Mouse (Mus musculus) left cerebral cortex, adult 2 months (tissue): ENCODE results near the gene Vegfb. TPM values are rescaled to one million over a fixed set of nuclear protein-coding genes. Genes with fewer than 3 reads are reported as not detected.
A peak's percentile ranks its signal among the peaks of the same experiment; 100 is the strongest.

Source experiments
- DNase-seq, 2 experiments: peaks; one replicate each; pipeline ENCODE4 v3.0.0; 2021 to 2022; ENCODE audit warnings: low spot score in 2 of 2, mixed read lengths in 1 of 2; ENCODE audit errors: extremely low spot score in 1 of 2
- H3K27ac ChIP-seq: fragments of 200-600 bp; 2 replicates; pipeline ENCODE4 v1.8.1; 2022
- H3K4me3 ChIP-seq: fragments of 200-600 bp; 2 replicates; pipeline ENCODE4 v1.8.1; 2022
- CTCF ChIP-seq: fragments of 200-600 bp; IDR thresholded peaks from 2 replicates; pipeline ENCODE4 v1.8.1; 2022; ENCODE audit warnings: antibody characterized with exemption, mild to moderate bottlenecking, moderate library complexity
- intact Hi-C: fragments of 180-260 bp; cut with DNase I; formaldehyde crosslinking; loops from one replicate; pipeline ENCODE4 v1.15.1; 2025
- long read RNA-seq, 2 experiments: library from polyadenylated mRNA; stranded (forward); transcript quantifications; one replicate each; pipeline ENCODE4 v2.0.0; 2021; ENCODE audit warnings: borderline mapping rate in 2 of 2
- total RNA-seq, 2 experiments: library from RNA; stranded (reverse); gene quantifications; 2 replicates each; pipeline ENCODE4 v1.2.3; 2021

Vegfb gene
- total RNA-seq, result 100 to 1,000 TPM in 1 of 2 experiments, 10 to 100 TPM in 1; 89.4 to 101 TPM
- long read RNA-seq, experiment 1, transcript Vegfb-201 (7 exons, 1,281 nt), result major isoform, 22 of 49 reads
- long read RNA-seq, experiment 1, transcript Vegfb-202 (7 exons, 1,158 nt), result minor isoform, 16 of 49 reads
- long read RNA-seq, experiment 1, partial matches to known transcripts, result 2 of 49 reads
- long read RNA-seq, experiment 1, other reads (novel, unspliced or antisense), result 9 of 49 reads
- long read RNA-seq, experiment 2, transcript Vegfb-201 (7 exons, 1,281 nt), result major isoform, 26 of 61 reads
- long read RNA-seq, experiment 2, transcript Vegfb-202 (7 exons, 1,158 nt), result minor isoform, 18 of 61 reads
- long read RNA-seq, experiment 2, partial matches to known transcripts, result 6 of 61 reads
- long read RNA-seq, experiment 2, other reads (novel, unspliced or antisense), result 11 of 61 reads

GRCm38 (mm10) chr19:6987061-6987903 lies at the start of gene Vegfb:
TSS of gene Vegfb (minus strand) at chr19:6987651.
- no peak for TF ChIP-seq CTCF
- intact Hi-C loops, result no loop called here
- peak within 1 kb of the TSS; percentile 97 for H3K27ac ChIP-seq
- H3K4me3 ChIP-seq, result peak within 1 kb of the TSS; percentile 78
- peak; percentile 62 to 65 for DNase-seq

GRCm38 (mm10) chr19:7034006-7034405 lies 46.6 kb upstream of the Vegfb start:
- H3K27ac ChIP-seq, result no peak overlapping the region
- DNase-seq, result no peak
- no peak; the same call in 1 of the 2 replicates for TF ChIP-seq CTCF
- intact Hi-C loops, result no loop called here
- H3K4me3 ChIP-seq, result no peak overlapping the region

- DNase-seq, result peak; percentile 30 to 63
- Histone ChIP-seq H3K4me3 (no peak overlapping the region), H3K27ac (peak overlapping the region; percentile 40)
- TF ChIP-seq CTCF, result no peak
- intact Hi-C loops, result no loop called here
Measured at GRCm38 (mm10) chr19:7029531-7029930, 42.1 kb upstream of the Vegfb start.

GRCm38 (mm10) chr19:7020224-7020641 lies 32.8 kb upstream of the Vegfb start:
- intact Hi-C loops, result loop anchor here (1.0 kb wide), 1 partner anchor 96 kb away; no protein-coding TSS in a partner anchor
- TF ChIP-seq CTCF, result peak; percentile 69
- H3K27ac ChIP-seq, result no peak overlapping the region
- H3K4me3 ChIP-seq, result no peak overlapping the region
- no peak for DNase-seq

- DNase-seq, result no peak
- Histone ChIP-seq H3K27ac (no peak within 1 kb of the TSS; the same call in 1 of the 2 replicates), H3K4me3 (no peak within 1 kb of the TSS)
- TF ChIP-seq CTCF, result no peak
- intact Hi-C loops, result loop anchor here (2.0 kb wide), 1 partner anchor 22 kb away; the partner anchor contains the start of genes Nudt22 and Trpt1
Measured at GRCm38 (mm10) chr19:7019191-7019590, 31.7 kb upstream of the Vegfb start, which contains the start of gene Fermt3. TSS of gene Fermt3 (minus strand) at chr19:7019469.

- Histone ChIP-seq H3K27ac (no peak overlapping the region; the same call in 1 of the 2 replicates), H3K4me3 (no peak overlapping the region)
- DNase-seq, result no peak
- TF ChIP-seq CTCF, result no peak
- intact Hi-C loops, result loop anchor here (2.0 kb wide), 1 partner anchor 22 kb away; the partner anchor contains the start of genes Nudt22 and Trpt1
Measured at GRCm38 (mm10) chr19:7018546-7018945, 31.1 kb upstream of the Vegfb start.

- no peak for TF ChIP-seq CTCF
- H3K27ac ChIP-seq, result no peak overlapping the region
- DNase-seq, result no peak
- intact Hi-C loops, result loop anchor here (2.0 kb wide), 1 partner anchor 21 kb away; the partner anchor contains the start of genes Nudt22 and Trpt1
- no peak overlapping the region for H3K4me3 ChIP-seq
Measured at GRCm38 (mm10) chr19:7017541-7018457, 30.3 kb upstream of the Vegfb start.

GRCm38 (mm10) chr19:7014481-7015135 lies 27.2 kb upstream of the Vegfb start:
- intact Hi-C loops, result no loop called here
- Histone ChIP-seq H3K27ac (no peak overlapping the region), H3K4me3 (no peak overlapping the region)
- DNase-seq, result no peak
- no peak for TF ChIP-seq CTCF

GRCm38 (mm10) chr19:7013984-7014383 lies 26.5 kb upstream of the Vegfb start:
- intact Hi-C loops, result no loop called here
- no peak for DNase-seq
- TF ChIP-seq CTCF, result no peak
- Histone ChIP-seq H3K4me3 (no peak overlapping the region), H3K27ac (no peak overlapping the region)

- TF ChIP-seq CTCF, result no peak
- no peak for DNase-seq
- intact Hi-C loops, result no loop called here
- no peak overlapping the region for H3K4me3 ChIP-seq
- no peak overlapping the region for H3K27ac ChIP-seq
Measured at GRCm38 (mm10) chr19:7012426-7012825, 25.0 kb upstream of the Vegfb start.
